Mouse (Mus musculus) kidney, adult 8-10 months (tissue): ENCODE measurements around the gene Cth.
A peak's percentile ranks its signal among the peaks of the same experiment; 100 is the strongest.
"Not testable (repeated sequence)": the region's sequence is repeated elsewhere in the genome, so short reads cannot be mapped to it uniquely, and the experiment has no call there.

Source experiments
- DNase-seq, 2 experiments: peaks; one replicate each; pipeline ENCODE4 v3.0.0; 2022

The Cth gene

DNA sequence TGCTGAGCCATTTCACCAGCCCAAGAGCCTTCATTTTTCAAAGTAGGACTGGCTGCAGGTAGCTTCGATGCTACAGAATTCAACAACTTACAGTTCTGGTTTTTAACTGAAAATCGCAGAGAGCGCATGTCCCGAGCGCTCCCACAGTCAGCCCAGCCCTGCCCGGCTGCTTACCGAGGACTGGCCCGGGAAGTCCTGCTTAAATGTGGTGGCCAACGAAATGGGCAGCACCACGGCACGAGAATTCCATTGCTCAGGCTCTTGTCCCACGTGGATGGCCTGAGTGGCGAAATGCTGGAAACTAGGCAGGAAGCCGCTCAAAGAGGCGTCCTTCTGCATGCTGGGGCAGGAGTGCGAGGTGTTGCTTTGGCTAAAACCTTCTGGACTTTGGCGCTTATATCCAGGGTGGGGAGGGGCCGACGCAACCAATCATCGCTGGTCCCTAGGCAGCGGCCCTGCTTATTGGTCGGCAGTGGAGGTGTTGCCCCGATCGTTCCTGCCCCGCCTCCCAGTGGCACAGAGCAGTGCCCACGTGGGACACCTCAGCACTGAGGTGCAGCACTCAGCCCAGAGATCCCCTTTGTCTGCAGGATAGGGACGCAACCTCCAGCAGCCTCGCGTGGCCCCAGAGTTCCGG, at the start of gene Cth:
Gene Cth (minus strand): TSS at position 386 of the 637 bp plus-strand sequence.
- DNase-seq = peak; percentile 95 to 98

GRCm38 (mm10) chr3:157973236-157973635, 48.4 kb upstream of the Cth start:
- no peak for DNase-seq

GRCm38 (mm10) chr3:157971151-157971550, 46.3 kb upstream of the Cth start:
- DNase-seq = no peak

DNA sequence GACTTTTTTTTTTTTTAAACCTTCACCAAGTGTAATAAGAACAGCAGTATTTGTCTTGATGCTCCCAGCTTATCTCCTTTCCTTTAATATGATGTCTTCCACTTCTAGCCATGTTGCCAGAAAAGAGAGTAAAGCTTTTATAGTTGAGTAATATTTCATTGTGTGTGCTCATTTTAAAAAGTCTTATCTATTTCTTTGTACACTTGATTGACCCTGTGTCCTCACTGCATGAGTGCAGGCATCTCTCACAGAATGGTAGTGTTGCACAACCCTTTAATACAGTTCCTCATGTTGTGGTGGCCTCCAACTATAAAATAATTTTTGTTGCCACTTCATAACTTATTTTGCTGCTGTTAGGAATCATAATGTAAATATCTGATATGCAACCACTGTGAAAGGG, 32.4 kb upstream of the Cth start:
- no peak for DNase-seq

- DNase-seq = peak; percentile 31 to 52
Observed at GRCm38 (mm10) chr3:157956201-157956600, 31.3 kb upstream of the Cth start.

DNA sequence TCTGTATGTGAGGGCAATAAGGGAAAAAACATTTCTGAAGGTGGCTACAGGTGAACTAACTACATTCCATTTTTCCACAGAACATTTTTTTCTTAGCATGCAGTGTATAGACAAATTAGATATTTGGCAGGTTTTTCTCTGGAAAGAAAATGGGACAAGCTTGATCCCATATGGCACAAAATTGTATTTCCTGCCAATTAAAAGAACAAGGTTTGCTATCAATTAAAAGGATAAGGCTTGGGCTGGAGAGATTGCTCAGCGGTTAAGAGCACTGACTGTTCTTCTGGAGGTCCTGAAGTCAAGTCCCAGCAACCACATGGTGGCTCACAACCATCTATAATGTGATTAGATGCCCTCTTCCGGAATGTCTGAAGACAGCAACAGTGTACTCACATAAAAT, 30.6 kb upstream of the Cth start:
- DNase-seq = no peak

DNA sequence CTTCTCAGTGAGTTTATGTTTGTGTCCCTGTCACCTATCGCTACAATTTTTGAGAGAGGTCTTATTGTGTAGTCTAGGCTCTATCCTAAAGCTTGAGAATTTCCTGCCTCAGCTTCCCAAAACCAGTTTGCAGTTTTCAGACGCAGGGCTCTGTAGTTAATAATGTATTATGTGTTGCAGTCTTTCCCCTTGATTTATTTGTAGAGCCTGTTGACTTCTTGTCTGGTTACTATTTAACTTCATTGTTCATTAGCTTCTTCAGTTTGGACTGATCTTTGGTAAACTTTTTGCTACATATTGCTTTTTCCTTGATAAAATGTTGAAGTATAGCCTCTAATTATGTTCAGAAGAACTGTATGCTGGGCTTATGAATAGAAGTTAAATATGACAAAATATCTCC, 27.8 kb upstream of the Cth start:
- DNase-seq = peak in 1 of 2 experiments; percentile 27

DNA sequence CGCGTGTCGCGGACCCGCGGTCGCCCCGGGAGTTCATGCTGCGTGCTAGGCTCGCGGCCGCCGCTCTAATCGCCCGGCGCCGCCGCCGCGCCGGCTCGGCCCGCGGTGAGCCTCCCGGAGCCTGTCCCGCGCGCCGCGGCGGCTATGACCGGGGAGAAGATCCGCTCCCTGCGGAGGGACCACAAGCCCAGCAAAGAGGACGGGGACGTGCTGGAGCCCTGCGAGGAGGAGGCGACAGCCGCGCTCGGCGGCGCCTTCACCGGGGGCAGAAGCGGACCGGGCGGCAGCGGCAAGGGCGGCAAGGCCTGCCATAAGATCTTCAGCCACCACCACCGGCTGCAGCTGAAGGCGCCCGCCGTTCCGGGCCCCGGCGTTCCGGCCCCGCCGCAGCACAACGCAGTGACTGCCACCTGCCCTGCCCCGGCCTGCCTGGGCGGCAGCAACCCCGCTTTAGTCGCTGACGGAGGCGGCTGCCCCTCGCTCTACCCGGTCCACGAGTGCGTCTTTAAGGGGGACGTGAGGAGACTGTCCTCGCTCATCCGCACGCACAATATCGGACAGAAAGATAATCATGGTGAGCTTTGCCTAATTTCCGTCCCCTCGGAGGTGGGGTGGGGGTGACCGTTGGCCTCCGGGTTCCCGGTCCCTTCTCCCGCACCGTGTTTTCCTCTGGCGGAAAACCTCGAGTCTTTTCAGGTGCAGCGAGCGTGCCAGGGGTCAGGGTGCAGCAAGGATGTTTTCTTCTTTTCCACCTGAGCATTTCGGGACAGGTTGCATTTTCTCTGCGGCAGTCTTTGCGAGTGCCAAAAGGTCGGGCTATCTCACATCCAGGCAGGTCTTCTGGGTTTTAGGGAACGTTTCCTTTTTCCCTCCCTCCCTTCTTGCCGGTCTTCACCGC, 22.8 kb upstream of the Cth start:
- DNase-seq = peak; percentile 66 to 71

GRCm38 (mm10) chr3:157946843-157947358, 22.0 kb upstream of the Cth start, which contains the start of gene Ankrd13c:
Ankrd13c (plus strand) TSS chr3:157947239.
- peak; percentile 90 to 93 for DNase-seq

DNA sequence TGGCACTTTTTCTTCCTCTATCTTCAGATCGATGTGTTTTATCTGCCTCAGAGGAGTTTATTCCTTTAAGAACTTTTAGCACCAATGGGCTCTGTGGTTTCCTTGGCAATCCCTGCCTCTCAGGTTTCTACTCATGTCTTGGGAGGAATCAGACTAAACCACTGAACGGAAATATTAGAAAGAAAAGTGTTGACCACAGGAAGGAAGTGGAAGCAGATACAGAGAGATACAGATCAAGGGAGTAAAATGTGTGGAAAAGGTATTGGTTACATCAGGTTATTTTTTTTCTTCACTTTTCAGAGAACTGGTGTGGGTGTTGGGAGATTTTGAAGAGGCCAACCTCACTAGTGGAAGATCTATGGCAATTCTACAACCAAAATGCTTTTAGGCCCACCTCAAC, 13.7 kb upstream of the Cth start:
- DNase-seq = no peak

- no peak for DNase-seq
Observed at GRCm38 (mm10) chr3:157934301-157934823, 9.5 kb upstream of the Cth start.

DNA sequence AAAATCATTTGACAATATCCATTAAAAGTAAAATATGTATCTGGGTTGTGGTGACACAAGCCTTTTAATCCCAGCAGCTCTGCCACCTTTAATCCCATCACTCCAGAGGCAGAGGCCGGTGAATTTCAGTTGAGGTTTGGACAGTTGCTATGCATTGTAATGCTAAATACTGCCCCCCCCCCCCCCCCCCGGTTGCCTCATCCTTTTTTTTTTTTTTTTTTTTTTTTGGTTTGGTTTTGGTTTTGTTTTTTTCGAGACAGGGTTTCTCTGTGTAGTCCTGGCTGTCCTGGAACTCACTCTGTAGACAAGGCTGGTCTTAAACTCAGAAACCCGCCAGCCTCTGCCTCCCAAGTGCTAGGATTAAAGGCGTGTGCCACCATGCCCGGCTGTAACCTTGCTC, 8.3 kb upstream of the Cth start:
- not testable (repeated sequence) for DNase-seq

DNA sequence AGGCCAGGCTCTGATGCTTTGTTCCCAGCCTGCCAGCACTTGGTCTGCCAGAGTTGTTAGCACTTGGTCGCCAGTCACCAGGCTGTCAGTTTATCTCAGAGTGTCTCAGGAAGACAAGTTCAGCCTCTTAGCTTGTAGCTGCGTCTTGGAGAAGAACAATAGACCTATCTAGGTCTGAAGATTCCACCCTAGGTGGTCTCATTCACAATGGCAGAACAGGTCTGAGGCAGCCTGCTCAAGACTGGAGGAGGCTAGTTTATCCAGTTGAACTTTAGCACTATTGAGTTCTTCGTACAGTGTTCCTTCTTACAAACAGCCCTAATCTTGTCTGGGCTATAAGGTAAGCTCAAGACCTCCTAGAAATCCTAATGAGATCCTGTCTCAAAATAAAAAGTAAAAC, 7.2 kb upstream of the Cth start:
- DNase-seq = no peak

GRCm38 (mm10) chr3:157931592-157931991, 6.7 kb upstream of the Cth start:
- DNase-seq = peak; percentile 55 to 70

DNA sequence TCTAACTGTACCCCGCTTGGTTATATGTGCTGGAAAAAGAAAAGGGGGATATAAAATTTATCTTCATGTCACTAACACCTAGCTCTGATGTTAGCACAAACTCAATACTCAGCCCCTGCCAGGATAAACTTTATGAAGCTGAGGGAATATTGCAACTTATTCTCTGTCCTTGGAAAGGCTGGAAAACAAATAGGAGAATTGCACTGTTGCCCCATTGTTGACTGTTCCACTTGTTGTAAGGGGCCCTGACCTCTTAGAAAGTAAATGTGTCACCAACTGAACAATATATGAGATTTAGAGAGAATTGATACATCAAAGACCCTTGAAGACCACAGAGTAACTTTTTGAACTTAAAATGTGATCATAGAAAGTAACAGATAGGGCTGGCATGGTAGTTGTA, 4.5 kb upstream of the Cth start:
- DNase-seq = no peak

- DNase-seq = no peak
Observed at GRCm38 (mm10) chr3:157928731-157929130, 3.9 kb upstream of the Cth start.

DNA sequence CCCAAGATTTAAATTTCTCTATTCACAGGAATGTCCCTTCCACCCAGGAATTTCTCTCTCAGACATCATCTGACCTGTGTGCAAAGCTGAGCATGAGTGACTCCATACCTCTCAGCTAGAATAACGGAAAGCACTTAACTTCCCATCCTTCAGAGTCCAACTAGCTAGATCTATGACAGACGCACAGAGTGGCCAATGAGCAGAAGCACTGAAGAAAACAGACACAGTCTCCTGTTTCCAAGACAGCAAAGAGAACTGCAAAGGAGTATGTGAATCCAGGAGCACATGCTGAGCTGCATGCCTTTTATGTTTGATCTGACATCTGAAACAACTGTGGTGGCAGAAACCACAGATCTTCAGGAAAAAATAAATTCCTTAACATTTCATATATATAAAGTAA, 1.9 kb upstream of the Cth start:
- no peak for DNase-seq

- DNase-seq = peak in 1 of 2 experiments; percentile 28
Observed at GRCm38 (mm10) chr3:157925706-157926510, 1.0 kb upstream of the Cth start.

GRCm38 (mm10) chr3:157923268-157923835, 1.5 kb downstream of the Cth start:
- no peak for DNase-seq

GRCm38 (mm10) chr3:157921376-157921775, 3.5 kb downstream of the Cth start:
- no peak for DNase-seq

DNA sequence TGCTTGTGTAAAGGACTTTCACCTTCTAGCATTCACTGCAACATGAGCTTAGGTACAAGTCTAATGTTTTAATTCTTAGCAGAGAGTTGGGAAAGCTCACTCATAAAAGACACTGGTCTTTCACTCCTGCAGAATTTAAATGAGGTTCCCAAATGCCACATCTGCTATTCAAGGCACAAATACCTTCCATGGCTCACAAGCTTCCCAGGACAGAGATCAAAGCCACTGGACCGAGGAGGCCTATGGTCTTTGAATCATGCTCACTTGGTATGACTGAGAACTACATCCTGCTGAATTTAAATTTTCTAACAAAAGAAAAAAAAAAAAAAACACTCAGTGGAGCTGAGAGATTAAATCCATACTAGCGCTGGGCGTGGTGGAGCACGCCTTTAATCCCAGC, 8.5 kb downstream of the Cth start:
- DNase-seq = peak; percentile 56 to 76

GRCm38 (mm10) chr3:157912155-157912554, 12.7 kb downstream of the Cth start:
- peak; percentile 62 to 85 for DNase-seq
